Mouse (Mus musculus) heart, embryonic 15.5 days (tissue): Measurements from ENCODE around the gene Myrip. TPM values are rescaled to one million over a fixed set of nuclear protein-coding genes. Genes with fewer than 3 reads are reported as not detected.
A peak's percentile ranks its signal among the peaks of the same experiment; 100 is the strongest.

Source experiments
- ATAC-seq: fragments of 200-750 bp; cut with Nextera tagmentation; replicated peaks from 2 replicates; pipeline ENCODE4 v1.8.0; 2017; ENCODE audit warnings: low read depth, moderate TSS enrichment; ENCODE audit not compliant: insufficient number of reproducible peaks, insufficient read depth, low FRiP score
- H3K27ac ChIP-seq: fragments of 300-500 bp; sonication (generic); 2 replicates; pipeline ENCODE4 v1.5.1; 2015; ENCODE audit warnings: mild to moderate bottlenecking, inconsistent platforms
- H3K27me3 ChIP-seq: fragments of 300-500 bp; sonication (generic); 2 replicates; pipeline ENCODE4 v1.6.1; 2015; ENCODE audit warnings: inconsistent platforms
- H3K36me3 ChIP-seq: fragments of 300-500 bp; sonication (generic); 2 replicates; pipeline ENCODE4 v1.6.1; 2015; ENCODE audit warnings: mild to moderate bottlenecking, inconsistent platforms
- H3K4me1 ChIP-seq: fragments of 300-500 bp; sonication (generic); replicated peaks from 2 replicates; pipeline ENCODE4 v1.6.1; 2015; ENCODE audit warnings: inconsistent platforms
- H3K4me2 ChIP-seq: fragments of 300-500 bp; sonication (generic); 2 replicates; pipeline ENCODE4 v1.6.1; 2015; ENCODE audit warnings: inconsistent platforms, mild to moderate bottlenecking, moderate library complexity
- H3K4me3 ChIP-seq: fragments of 300-500 bp; sonication (generic); 2 replicates; pipeline ENCODE4 v1.5.1; 2015; ENCODE audit warnings: mild to moderate bottlenecking, inconsistent platforms
- H3K9ac ChIP-seq: fragments of 300-500 bp; sonication (generic); 2 replicates; pipeline ENCODE4 v1.6.1; 2015; ENCODE audit warnings: mild to moderate bottlenecking, inconsistent platforms
- H3K9me3 ChIP-seq: fragments of 300-500 bp; sonication (generic); replicated peaks from 2 replicates; pipeline ENCODE4 v1.6.1; 2016; ENCODE audit warnings: inconsistent platforms
- WGBS: fragments of 180-500 bp; shearing (Covaris S2); methylation state at CpG from one replicate; pipeline ENCODE4 v1.1.7; 2015; ENCODE audit warnings: mixed read lengths; 5-methylcytosine and 5-hydroxymethylcytosine counted together
- polyA plus RNA-seq: library from polyadenylated mRNA; unstranded; fragments of >200 nt; fragmentation: Nextera tagmentation; extraction: Ambion mirVana; gene quantifications from 2 replicates; pipeline ENCODE4 v1.2.1, GENCODE M21; 2015

Myrip gene
- polyA plus RNA-seq, 1 experiment from 2014 or later, result 0.26 TPM

- 85% methylated on average over 1 of the region's 1 CpGs for WGBS
- no peak for ATAC-seq
Observed at GRCm38 (mm10) chr9:120470431-120470830, 169.1 kb downstream of the Myrip start.

GRCm38 (mm10) chr9:120481644-120482043, 180.3 kb downstream of the Myrip start:
- WGBS, result 77% methylated on average over 3 of the region's 3 CpGs
- H3K4me2 ChIP-seq, result no peak overlapping the region
- H3K27ac ChIP-seq, result no peak overlapping the region
- H3K4me1 ChIP-seq, result peaks cover 6% of the 10 kb centered on the region
- ATAC-seq, result no peak
- H3K9me3 ChIP-seq, result no peaks in the 10 kb centered on the region
- H3K27me3 ChIP-seq, result no peaks in the 10 kb centered on the region
- no peak overlapping the region for H3K9ac ChIP-seq
- no peaks in the 10 kb centered on the region for H3K36me3 ChIP-seq
- H3K4me3 ChIP-seq, result no peak overlapping the region

More at GRCm38 (mm10) chr9:120470431-120470830, 169.1 kb downstream of the Myrip start:
- Histone ChIP-seq H3K36me3 (no peaks in the 10 kb centered on the region), H3K27me3 (no peaks in the 10 kb centered on the region), H3K9me3 (no peaks in the 10 kb centered on the region), H3K4me2 (no peak overlapping the region), H3K4me3 (no peak overlapping the region), H3K27ac (no peak overlapping the region), H3K9ac (no peak overlapping the region), H3K4me1 (no peaks in the 10 kb centered on the region)

GRCm38 (mm10) chr9:120482382-120482781, 181.1 kb downstream of the Myrip start:
- 82% methylated on average over 4 of the region's 4 CpGs for WGBS
- H3K4me3 ChIP-seq, result no peak overlapping the region
- no peak overlapping the region for H3K4me2 ChIP-seq
- H3K4me1 ChIP-seq, result peaks cover 6% of the 10 kb centered on the region
- H3K9ac ChIP-seq, result no peak overlapping the region
- H3K36me3 ChIP-seq, result no peaks in the 10 kb centered on the region
- H3K27ac ChIP-seq, result no peak overlapping the region
- no peaks in the 10 kb centered on the region for H3K9me3 ChIP-seq
- ATAC-seq, result no peak
- H3K27me3 ChIP-seq, result no peaks in the 10 kb centered on the region

GRCm38 (mm10) chr9:120483101-120483500, 181.8 kb downstream of the Myrip start:
- no peaks in the 10 kb centered on the region for H3K9me3 ChIP-seq
- no peak overlapping the region for H3K27ac ChIP-seq
- no peaks in the 10 kb centered on the region for H3K27me3 ChIP-seq
- peaks cover 4% of the 10 kb centered on the region for H3K4me1 ChIP-seq
- H3K4me2 ChIP-seq, result no peak overlapping the region
- no peaks in the 10 kb centered on the region for H3K36me3 ChIP-seq
- H3K4me3 ChIP-seq, result no peak overlapping the region
- no peak overlapping the region for H3K9ac ChIP-seq
- WGBS, result 82% methylated on average over 8 of the region's 8 CpGs
- no peak for ATAC-seq

- Histone ChIP-seq H3K9me3 (no peaks in the 10 kb centered on the region), H3K4me3 (no peak overlapping the region), H3K27ac (no peak overlapping the region), H3K36me3 (no peaks in the 10 kb centered on the region), H3K9ac (no peak overlapping the region), H3K4me2 (no peak overlapping the region), H3K27me3 (no peaks in the 10 kb centered on the region), H3K4me1 (no peaks in the 10 kb centered on the region)
- no peak for ATAC-seq
- 58% methylated on average over 8 of the region's 8 CpGs for WGBS
Observed at GRCm38 (mm10) chr9:120487076-120487475, 185.8 kb downstream of the Myrip start.

- no peaks in the 10 kb centered on the region for H3K9me3 ChIP-seq
- peaks cover 11% of the 10 kb centered on the region for H3K4me1 ChIP-seq
- peaks cover 23% of the 10 kb centered on the region for H3K36me3 ChIP-seq
- H3K4me3 ChIP-seq, result peak overlapping the region; percentile 98
- peak overlapping the region; percentile 83 for H3K4me2 ChIP-seq
- H3K9ac ChIP-seq, result no peak overlapping the region
- H3K27me3 ChIP-seq, result no peaks in the 10 kb centered on the region
- WGBS, result 83% methylated on average over 3 of the region's 3 CpGs
- no peak for ATAC-seq
- H3K27ac ChIP-seq, result no peak overlapping the region
Observed at GRCm38 (mm10) chr9:120491509-120491908, 190.2 kb downstream of the Myrip start.

GRCm38 (mm10) chr9:120492010-120492399, 190.7 kb downstream of the Myrip start, which contains the start of gene Eif1b:
Gene Eif1b (plus strand): TSS chr9:120492232.
- Histone ChIP-seq H3K4me3 (peak within 1 kb of the TSS; percentile 98), H3K27me3 (no peaks in the 10 kb centered on the region), H3K4me2 (peak within 1 kb of the TSS; percentile 83), H3K36me3 (peaks cover 23% of the 10 kb centered on the region), H3K27ac (peak within 1 kb of the TSS; percentile 92), H3K9ac (peak within 1 kb of the TSS; percentile 99), H3K4me1 (peaks cover 11% of the 10 kb centered on the region), H3K9me3 (no peaks in the 10 kb centered on the region)
- peak; percentile 38 for ATAC-seq
- 2% methylated on average over 19 of the region's 19 CpGs for WGBS

- Histone ChIP-seq H3K36me3 (peaks cover 23% of the 10 kb centered on the region), H3K27me3 (no peaks in the 10 kb centered on the region), H3K9me3 (no peaks in the 10 kb centered on the region), H3K4me1 (peaks cover 11% of the 10 kb centered on the region), H3K4me2 (peak overlapping the region; percentile 83), H3K27ac (peak overlapping the region; percentile 92), H3K4me3 (peak overlapping the region; percentile 98), H3K9ac (peak overlapping the region; percentile 99)
- under 1% methylated on average over 86 of the region's 97 CpGs for WGBS
- ATAC-seq, result peak; percentile 85
Observed at GRCm38 (mm10) chr9:120492400-120493351, 191.4 kb downstream of the Myrip start.

- Histone ChIP-seq H3K9me3 (no peaks in the 10 kb centered on the region), H3K4me2 (peak overlapping the region; percentile 83), H3K27me3 (no peaks in the 10 kb centered on the region), H3K4me1 (peaks cover 11% of the 10 kb centered on the region), H3K9ac (peak overlapping the region; percentile 99), H3K36me3 (peaks cover 23% of the 10 kb centered on the region), H3K4me3 (peak overlapping the region; percentile 98), H3K27ac (0 out of 2 replicates have a peak overlapping the region, but pooled peaks have one; percentile 92)
- no peak for ATAC-seq
- WGBS, result 68% methylated on average over 12 of the region's 12 CpGs
Observed at GRCm38 (mm10) chr9:120493781-120494180, 192.5 kb downstream of the Myrip start.

GRCm38 (mm10) chr9:120496691-120497090, 195.4 kb downstream of the Myrip start:
- no peak for ATAC-seq
- no peak overlapping the region for H3K27ac ChIP-seq
- no peaks in the 10 kb centered on the region for H3K27me3 ChIP-seq
- H3K4me2 ChIP-seq, result no peak overlapping the region
- H3K36me3 ChIP-seq, result peaks cover 23% of the 10 kb centered on the region
- peaks cover 11% of the 10 kb centered on the region for H3K4me1 ChIP-seq
- H3K4me3 ChIP-seq, result no peak overlapping the region
- 4% methylated on average over 3 of the region's 3 CpGs for WGBS
- H3K9ac ChIP-seq, result no peak overlapping the region
- no peaks in the 10 kb centered on the region for H3K9me3 ChIP-seq

GRCm38 (mm10) chr9:120497983-120498382, 196.7 kb downstream of the Myrip start:
- Histone ChIP-seq H3K4me1 (peaks cover 14% of the 10 kb centered on the region), H3K4me3 (no peak overlapping the region), H3K4me2 (no peak overlapping the region), H3K27ac (no peak overlapping the region), H3K27me3 (no peaks in the 10 kb centered on the region), H3K9ac (no peak overlapping the region), H3K36me3 (peaks cover 23% of the 10 kb centered on the region), H3K9me3 (no peaks in the 10 kb centered on the region)
- no peak for ATAC-seq
- 83% methylated on average over 5 of the region's 5 CpGs for WGBS
